Mouse (Mus musculus) ES-E14 (cell line): ENCODE measurements around the gene Map2k7.

Source experiments
- CHD2 ChIP-seq: IDR thresholded peaks from 2 replicates; pipeline ENCODE4 v1.6.1; 2014; ENCODE audit warnings: mild to moderate bottlenecking, low read depth, low read length, inconsistent platforms
- ZC3H11A ChIP-seq: IDR thresholded peaks from 2 replicates; pipeline ENCODE4 v1.6.1; 2012; ENCODE audit warnings: low read depth, mild to moderate bottlenecking, inconsistent platforms, low read length, borderline replicate concordance

DNA sequence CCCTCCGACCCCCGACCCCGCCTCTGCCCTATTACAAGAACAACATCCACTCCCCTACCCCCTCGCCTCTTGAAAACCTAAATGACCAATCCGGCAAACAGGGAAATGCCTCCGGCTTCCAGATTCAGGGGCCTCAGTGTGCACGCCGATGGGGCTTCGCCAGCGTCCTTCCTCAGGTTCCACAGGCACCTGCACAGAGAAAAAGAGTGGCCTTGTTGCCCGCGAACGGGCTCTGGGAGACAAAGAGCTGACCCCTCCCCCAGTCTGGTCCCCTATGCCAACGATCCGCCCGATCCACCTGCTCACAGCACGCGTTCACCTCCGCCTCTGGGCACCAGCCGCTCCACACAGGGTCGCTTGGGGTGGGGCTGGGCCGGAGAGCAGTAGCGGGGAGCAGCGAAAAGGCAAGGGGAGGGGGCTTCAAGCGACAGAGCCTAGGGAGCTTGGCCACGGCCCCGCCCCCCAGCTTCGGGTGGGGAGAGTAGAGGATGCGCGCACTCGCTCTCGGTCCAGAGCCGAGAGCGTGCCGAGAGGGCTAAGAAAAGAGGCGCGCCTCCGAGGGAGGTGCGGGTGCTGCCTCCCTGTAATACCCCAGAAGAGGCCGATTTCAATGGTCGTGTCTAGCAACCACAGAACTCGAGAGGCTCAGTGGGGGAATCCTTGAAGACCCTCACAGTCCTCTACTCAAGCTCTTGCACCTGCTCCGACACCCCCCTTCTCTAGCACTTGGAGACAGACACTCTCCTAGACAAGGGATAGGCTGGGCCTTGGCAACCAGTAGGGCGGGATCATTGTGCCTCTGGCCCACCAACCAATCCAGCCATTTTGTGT is 21.5 kb upstream of the Map2k7 start, which contains the start of gene Prr36:
- no peak for TF ChIP-seq ZC3H11A
- TF ChIP-seq CHD2 = no peak
